Mouse (Mus musculus): ENCODE data around the gene Fancc. TPM values are rescaled to one million over a fixed set of nuclear protein-coding genes. Genes with fewer than 3 reads are reported as not detected.

Gene Fancc
- polyA plus RNA-seq, 1 experiment from 2014 or later, result 16.1 TPM

DNA sequence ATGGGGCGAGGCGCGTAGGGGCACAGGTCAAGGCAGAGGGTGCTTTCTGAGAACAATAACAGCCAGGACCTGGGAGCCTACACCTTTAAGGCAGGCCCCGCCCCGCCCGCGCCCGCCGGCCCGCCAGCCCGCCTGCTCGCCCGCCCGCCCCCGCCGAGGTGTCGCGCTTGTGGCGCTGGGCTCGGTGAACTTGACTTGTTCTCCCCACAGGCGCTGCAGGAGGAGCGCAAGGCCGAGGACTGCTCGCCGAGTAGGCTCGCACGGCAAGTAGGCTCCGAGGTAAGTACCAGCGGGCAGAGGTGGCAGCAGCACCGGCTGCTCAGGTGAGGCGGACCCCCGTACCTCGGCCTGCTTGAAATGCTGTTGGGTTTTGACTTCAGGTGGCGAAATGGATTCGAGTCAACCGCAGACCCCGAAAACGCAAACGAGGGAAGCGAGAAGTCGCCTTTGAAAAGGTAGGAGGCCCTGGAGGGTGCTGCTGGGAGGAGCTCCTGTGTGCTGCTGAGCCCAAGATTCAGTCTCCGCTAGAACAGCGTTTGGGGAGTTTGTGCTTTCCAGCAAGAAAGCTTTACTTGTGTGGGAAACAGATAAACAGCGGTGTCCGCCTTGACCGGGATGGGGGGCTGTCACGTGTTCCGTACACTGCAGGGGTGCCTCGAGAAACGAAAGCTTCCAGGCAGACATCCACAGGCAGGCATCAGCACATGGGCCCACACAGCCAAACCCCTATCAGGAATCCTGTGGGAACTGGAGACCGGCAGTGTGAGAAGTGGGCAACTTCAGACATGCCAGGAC, 257.0 kb downstream of the Fancc start:
- peak; percentile 88 for ATAC-seq (replicated peaks)
- no peaks in the 10 kb centered on the region for H3K36me3 ChIP-seq (replicated peaks)
- H3K9ac ChIP-seq, result peak overlapping the region; percentile 68
- H3K27me3 ChIP-seq (replicated peaks), result no peaks in the 10 kb centered on the region
- H3K9me3 ChIP-seq, result no peaks in the 10 kb centered on the region
- peak overlapping the region; percentile 82 for H3K27ac ChIP-seq
- peaks cover 25% of the 10 kb centered on the region for H3K4me1 ChIP-seq
- under 1% methylated on average over 51 of the region's 51 CpGs for WGBS
- peak overlapping the region; percentile 86 for H3K4me3 ChIP-seq
- peak overlapping the region; percentile 81 for H3K4me2 ChIP-seq

DNA sequence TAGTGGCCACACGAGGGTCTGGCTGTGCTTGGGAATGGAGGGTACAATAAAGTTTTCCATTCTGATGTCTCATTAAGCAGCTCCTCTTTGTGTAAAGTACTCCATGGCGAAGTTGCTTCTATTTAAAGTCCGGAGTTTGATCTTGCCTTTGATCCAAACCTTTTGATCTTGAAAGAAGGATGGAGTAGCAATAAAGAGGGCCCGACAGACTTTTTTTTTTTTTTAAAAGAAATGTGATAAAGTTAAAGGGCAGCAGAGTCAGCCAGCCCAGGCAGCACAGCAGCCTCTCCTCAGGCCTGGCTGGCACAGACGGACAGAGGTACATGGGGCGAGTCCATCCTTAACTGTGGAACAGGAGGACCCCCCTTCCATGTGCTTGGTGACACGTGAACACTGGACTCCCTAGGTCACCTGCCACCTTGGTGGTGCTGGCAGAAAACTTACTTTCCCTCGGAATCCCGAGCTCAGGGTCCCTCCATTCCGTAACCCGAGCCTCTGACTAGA, 257.7 kb downstream of the Fancc start:
- Histone ChIP-seq H3K4me1 (peaks cover 20% of the 10 kb centered on the region), H3K36me3 (replicated peaks) (no peaks in the 10 kb centered on the region), H3K4me2 (peak overlapping the region; percentile 81), H3K9me3 (no peaks in the 10 kb centered on the region), H3K9ac (peak overlapping the region; percentile 68), H3K4me3 (peak overlapping the region; percentile 86), H3K27me3 (replicated peaks) (no peaks in the 10 kb centered on the region), H3K27ac (peak overlapping the region; percentile 82)
- peak; percentile 79 for ATAC-seq (replicated peaks)
- 2% methylated on average over 11 of the region's 11 CpGs for WGBS

DNA sequence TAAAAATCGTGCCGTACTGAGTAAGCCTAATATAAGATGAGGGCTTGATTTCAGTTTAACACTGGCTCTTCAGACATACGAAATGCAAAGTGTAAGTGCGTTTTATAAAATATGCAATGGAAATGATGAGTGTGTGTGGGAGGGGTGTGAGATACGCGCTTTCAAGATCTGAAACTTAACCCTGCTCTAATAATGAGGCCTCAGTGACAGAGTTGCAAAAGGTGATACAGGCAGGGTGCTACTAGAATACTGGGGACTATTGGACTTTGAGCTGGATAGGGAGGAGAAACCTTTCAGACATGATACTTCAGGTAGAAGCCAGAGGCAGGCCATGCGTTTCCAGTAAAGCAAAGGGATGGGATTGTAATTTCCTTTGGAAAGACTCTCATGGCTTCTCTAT, 259.0 kb downstream of the Fancc start:
- WGBS, result 89% methylated on average over 7 of the region's 7 CpGs

DNA sequence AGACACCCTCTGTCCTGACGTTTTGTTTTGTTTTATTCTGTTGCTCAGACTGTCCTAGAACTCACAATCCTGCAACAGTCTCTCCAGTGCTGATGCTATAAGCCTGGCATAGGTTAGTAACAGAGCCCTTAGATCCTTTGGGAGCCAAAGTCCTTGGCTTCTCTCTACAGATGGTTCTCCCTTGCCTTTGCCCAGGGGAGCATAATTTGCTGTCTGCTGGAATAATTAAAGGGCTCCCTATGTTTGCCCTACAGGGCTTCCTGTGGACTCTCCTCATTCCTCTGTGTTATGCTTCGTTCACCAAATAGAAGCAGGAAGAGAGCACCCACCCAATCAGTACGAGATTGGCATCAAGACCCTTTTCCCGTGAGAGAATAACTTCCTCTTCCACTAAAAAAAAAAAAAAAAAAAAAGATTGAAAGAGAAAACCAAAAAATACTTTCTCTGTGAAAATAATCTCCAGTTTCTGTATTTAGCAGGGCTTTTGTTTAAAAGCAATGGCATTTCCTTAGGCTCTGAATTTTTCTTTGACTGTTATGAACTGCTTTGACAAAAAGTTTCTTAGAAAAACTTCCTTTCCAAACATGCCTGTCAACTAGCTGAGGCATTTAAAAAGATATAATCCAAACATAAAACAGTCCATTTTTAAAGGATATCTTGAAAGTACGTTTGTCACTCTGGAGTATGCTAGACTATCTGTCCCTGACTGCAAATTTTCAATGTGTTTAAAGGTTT, 260.8 kb downstream of the Fancc start:
- ATAC-seq (replicated peaks), result no peak
- no peaks in the 10 kb centered on the region for H3K36me3 ChIP-seq (replicated peaks)
- peaks cover 19% of the 10 kb centered on the region for H3K4me1 ChIP-seq
- no peaks in the 10 kb centered on the region for H3K27me3 ChIP-seq (replicated peaks)
- H3K4me3 ChIP-seq, result no peak overlapping the region
- no peaks in the 10 kb centered on the region for H3K9me3 ChIP-seq
- H3K4me2 ChIP-seq, result no peak overlapping the region
- H3K27ac ChIP-seq, result no peak overlapping the region
- no peak overlapping the region for H3K9ac ChIP-seq
- 61% methylated on average over 5 of the region's 5 CpGs for WGBS

More for the DNA sequence above, 259.0 kb downstream of the Fancc start:
- H3K36me3 ChIP-seq (replicated peaks), result no peaks in the 10 kb centered on the region
- H3K4me1 ChIP-seq, result peaks cover 19% of the 10 kb centered on the region
- no peak overlapping the region for H3K4me2 ChIP-seq
- no peak overlapping the region for H3K4me3 ChIP-seq
- no peak overlapping the region for H3K27ac ChIP-seq
- H3K27me3 ChIP-seq (replicated peaks), result no peaks in the 10 kb centered on the region
- no peak overlapping the region for H3K9ac ChIP-seq
- H3K9me3 ChIP-seq, result no peaks in the 10 kb centered on the region
- ATAC-seq (replicated peaks), result no peak

DNA sequence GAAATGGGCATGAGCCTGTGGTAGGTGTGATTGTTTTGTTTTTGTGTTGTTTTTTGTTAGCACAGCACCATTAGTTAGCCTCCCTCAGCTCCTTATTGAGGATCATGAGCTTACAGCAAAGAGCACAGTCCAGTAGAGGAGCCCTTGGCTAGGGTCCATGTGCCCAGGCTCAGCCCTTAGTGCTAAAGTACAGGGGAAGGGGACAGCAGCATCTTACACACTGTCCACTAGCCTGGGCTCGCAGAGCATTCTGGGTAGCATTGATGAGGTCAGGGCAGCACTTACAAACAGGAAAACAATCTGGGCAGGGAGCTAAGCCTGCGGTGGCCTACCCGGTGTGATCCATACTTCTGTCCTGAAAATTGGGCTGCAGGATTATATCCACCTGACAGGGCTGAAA, 261.5 kb downstream of the Fancc start:
- Histone ChIP-seq H3K27me3 (replicated peaks) (no peaks in the 10 kb centered on the region), H3K36me3 (replicated peaks) (no peaks in the 10 kb centered on the region), H3K27ac (no peak overlapping the region), H3K4me3 (no peak overlapping the region), H3K4me2 (no peak overlapping the region), H3K4me1 (peaks cover 12% of the 10 kb centered on the region), H3K9me3 (no peaks in the 10 kb centered on the region), H3K9ac (no peak overlapping the region)
- ATAC-seq (replicated peaks), result no peak
- WGBS, result 89% methylated on average over 3 of the region's 3 CpGs

MicroRNA genes within 50 kb of the gene (microRNA counts, 519-probe panel; counts per million panel counts)
- microRNA mmu-miR-23b (3,178 counts per million, percentile 73 among the panel's probes with 10 or more counts), microRNA mmu-miR-24 (2,480 counts per million, percentile 49 among the panel's probes with 10 or more counts), microRNA mmu-miR-27b (2,344 counts per million, percentile 38 among the panel's probes with 10 or more counts)

Small RNAs within 50 kb of the gene (microRNA-seq; reads per million reads assigned to microRNA genes)
- gene Mir23b (8,191 reads per million, percentile 95 among the genes with 10 or more reads in this experiment), gene Mir24-1 (not detected), gene Mir27b (559 reads per million, percentile 73 among the genes with 10 or more reads in this experiment), gene Mir3074-1 (not detected)

Other genes with a start within 250 kb of the Fancc start
- 15.5 and 15.7 TPM in 2 replicates for gene Ptch1, start 76.3 kb upstream of the Fancc start, polyA plus RNA-seq (2015; fragmentation: Nextera tagmentation; extraction: Ambion mirVana)